Comparison of ENCODE assay signal across 30 mouse cellular contexts in the genomic region with DNA sequence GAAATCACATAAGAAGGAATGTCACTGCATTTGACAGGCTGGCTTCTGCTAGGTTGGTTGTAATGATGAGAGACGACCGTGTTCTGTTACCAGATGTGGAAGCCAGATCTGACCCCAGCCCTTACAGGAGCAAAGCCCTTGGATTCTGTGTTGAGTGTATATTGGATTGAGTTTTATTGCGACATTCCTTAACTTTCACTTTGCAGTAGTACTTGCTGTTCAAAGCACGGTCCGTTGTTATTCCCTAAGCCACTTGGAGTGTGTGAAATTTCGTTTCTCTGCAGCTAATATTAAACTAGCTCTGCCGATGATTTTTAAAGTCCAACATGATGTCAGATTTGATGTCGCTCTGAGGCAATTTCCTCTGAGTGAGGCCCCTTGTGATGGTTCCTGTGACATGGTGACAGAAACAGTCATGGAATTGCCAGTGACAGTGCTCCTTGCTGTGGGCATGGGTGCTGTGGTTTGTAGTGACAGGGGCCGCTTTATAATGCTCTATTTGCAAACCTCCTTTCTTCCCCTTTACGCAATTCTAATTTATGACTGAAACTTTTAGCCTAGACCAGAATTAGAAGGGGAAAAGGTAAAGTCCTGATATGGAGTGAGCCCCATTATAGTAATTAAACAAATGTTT. TPM values are rescaled to one million over a fixed set of nuclear protein-coding genes. Genes with fewer than 3 reads are reported as not detected.
"Had no signal": no experiment of that assay in that cellular context is flagged by ENCODE, and none has a peak within 500 bp of the region (broad histone marks: within the 10 kb centered on the region; RNA-seq: fewer than 3 reads in every experiment).

No protein-coding gene starts in this region.

- DNase-seq: kidney, adult 2 months; kidney, postnatal 25 days; layer of hippocampus, postnatal 36 days; left cerebral cortex, postnatal 4 days; lung, postnatal 10 days; lung, postnatal 4 days; midbrain, embryonic 14.5 days; right cerebral cortex, adult 18-20 months; right cerebral cortex, postnatal 14 days; right cerebral cortex, postnatal 4 days; thymus, adult 2 months; thymus, postnatal 25 days had no signal

- ATAC-seq: intestine, postnatal 0 days had no signal

- H3K9ac ChIP-seq: limb, embryonic 12.5 days; limb, embryonic 15.5 days; lung, embryonic 15.5 days had no signal

- H3K36me3 ChIP-seq: limb, embryonic 12.5 days; limb, embryonic 15.5 days; lung, embryonic 15.5 days had no signal

- H3K27me3 ChIP-seq: limb, embryonic 12.5 days; limb, embryonic 15.5 days; lung, embryonic 15.5 days; megakaryocyte, embryonic 14.5 days had no signal

- H3K4me2 ChIP-seq: limb, embryonic 12.5 days; limb, embryonic 15.5 days; lung, embryonic 15.5 days; midbrain, embryonic 11.5 days had no signal

- H3K27ac ChIP-seq: kidney, postnatal 0 days; layer of hippocampus, adult 2 months; limb, embryonic 12.5 days; limb, embryonic 15.5 days; lung, embryonic 15.5 days; stomach, postnatal 0 days had no signal

- H3K4me1 ChIP-seq: lung, embryonic 15.5 days had no signal

- H3K4me3 ChIP-seq: layer of hippocampus, adult 2 months; limb, embryonic 12.5 days; limb, embryonic 15.5 days; lung, embryonic 15.5 days; megakaryocyte, embryonic 14.5 days had no signal

- H3K9me3 ChIP-seq: limb, embryonic 12.5 days; limb, embryonic 15.5 days; lung, embryonic 15.5 days; megakaryocyte, embryonic 14.5 days had no signal

RNA-seq across cellular contexts. Expression of gene Pon1, which starts 19.4 kb away (rescaled TPM):
- total RNA-seq: layer of hippocampus, adult 2 months; layer of hippocampus, postnatal 10 days; layer of hippocampus, postnatal 36 days; left cerebral cortex, adult 8-10 months; left cerebral cortex, postnatal 14 days; left cerebral cortex, postnatal 4 days had no signal
- polyA plus RNA-seq: intestine, embryonic 14.5 days; intestine, postnatal 0 days; kidney, embryonic 14.5 days; limb, embryonic 12.5 days; lung, embryonic 15.5 days; midbrain, embryonic 14.5 days; midbrain, postnatal 0 days; neural tube, embryonic 11.5 days; neural tube, embryonic 14.5 days; stomach, embryonic 14.5 days had no signal
